Mouse (Mus musculus) CH12.LX (cell line): ENCODE results near the gene Ech1. TPM values are rescaled to one million over a fixed set of nuclear protein-coding genes. Genes with fewer than 3 reads are reported as not detected.

Experiments used
- DNase-seq: peaks from one replicate; pipeline ENCODE4 v3.0.0-alpha.2; 2013; ENCODE audit errors: extremely low read depth
- H3K27ac ChIP-seq: 2 replicates; pipeline ENCODE4 v1.5.1; 2012; ENCODE audit warnings: low read depth, mild to moderate bottlenecking, control low read depth, moderate library complexity; ENCODE audit not compliant: insufficient read depth
- H3K27me3 ChIP-seq: replicated peaks from 2 replicates; pipeline ENCODE3; 2012; ENCODE audit warnings: inconsistent platforms
- H3K36me3 ChIP-seq, 2 experiments: replicated peaks in 1 of 2; 2 replicates each; pipeline versions ENCODE3 to v1.6.1; 2012; ENCODE audit warnings: inconsistent platforms in 1 of 2, low read length in 1 of 2, mild to moderate bottlenecking in 1 of 2, mixed read lengths in 1 of 2, moderate library complexity in 1 of 2; ENCODE audit not compliant: control insufficient read depth in 1 of 2, insufficient read depth in 1 of 2
- H3K4me1 ChIP-seq, 2 experiments: 2 replicates each; pipeline ENCODE4 v1.6.1; 2012; ENCODE audit warnings: inconsistent platforms in 1 of 2, moderate library complexity in 1 of 2; ENCODE audit not compliant: insufficient read depth in 2 of 2, control insufficient read depth in 1 of 2
- H3K4me2 ChIP-seq: 2 replicates; pipeline ENCODE4 v1.6.1; 2012; ENCODE audit warnings: low read depth, mild to moderate bottlenecking, control low read depth; ENCODE audit not compliant: poor library complexity, insufficient read depth, severe bottlenecking
- H3K4me3 ChIP-seq, 3 experiments: fragments of 150-350 bp in 1 of 3; sonication (generic) in 1 of 3; replicated peaks in 1 of 3; 2 replicates each; pipeline versions ENCODE3 to v1.5.1; 2011 to 2012; ENCODE audit warnings: low read depth in 2 of 3, low read length in 2 of 3, mild to moderate bottlenecking in 2 of 3, moderate library complexity in 2 of 3, control low read depth in 1 of 3, improper control_type of control experiment in 1 of 3, inconsistent platforms in 1 of 3, mixed read lengths in 1 of 3; ENCODE audit not compliant: poor library complexity in 1 of 3
- H3K79me2 ChIP-seq: replicated peaks from 2 replicates; pipeline ENCODE4 v1.6.1; 2012; ENCODE audit warnings: mild to moderate bottlenecking, moderate library complexity; ENCODE audit not compliant: control insufficient read depth, poor library complexity, insufficient read depth, severe bottlenecking; ENCODE audit errors: extremely low read depth
- H3K9ac ChIP-seq: 2 replicates; pipeline ENCODE4 v1.6.1; 2012; ENCODE audit warnings: low read depth, mild to moderate bottlenecking, control low read depth, moderate library complexity; ENCODE audit not compliant: insufficient read depth
- H3K9me3 ChIP-seq: replicated peaks from 2 replicates; pipeline ENCODE3; 2012; ENCODE audit warnings: low read length, inconsistent platforms, mixed read lengths
- ETS1 ChIP-seq: conservative IDR thresholded peaks from 2 replicates; pipeline ENCODE4 v1.6.1; 2012; ENCODE audit warnings: low read depth, mild to moderate bottlenecking, inconsistent platforms, low read length, improper control_type of control experiment, moderate library complexity
- JUND ChIP-seq: conservative IDR thresholded peaks from 2 replicates; pipeline ENCODE4 v1.6.1; 2011; ENCODE audit warnings: low read depth, low read length, improper control_type of control experiment
- MAFK ChIP-seq: IDR thresholded peaks from 2 replicates; pipeline ENCODE4 v1.6.1; 2011; ENCODE audit warnings: low read length, improper control_type of control experiment; ENCODE audit not compliant: insufficient replicate concordance
- MAX ChIP-seq: IDR thresholded peaks from 2 replicates; pipeline ENCODE4 v1.6.1; 2011; ENCODE audit warnings: low read length, improper control_type of control experiment
- MEF2A ChIP-seq: IDR thresholded peaks from 2 replicates; pipeline ENCODE4 v1.6.1; 2014; ENCODE audit warnings: low read depth, mild to moderate bottlenecking, inconsistent platforms, low read length, improper control_type of control experiment, borderline replicate concordance
- NRF1 ChIP-seq: IDR thresholded peaks from 2 replicates; pipeline ENCODE4 v1.6.1; 2014; ENCODE audit warnings: low read depth, mild to moderate bottlenecking, inconsistent platforms, low read length, improper control_type of control experiment, moderate library complexity
- SIN3A ChIP-seq: IDR thresholded peaks from 2 replicates; pipeline ENCODE4 v1.6.1; 2012; ENCODE audit warnings: low read length, improper control_type of control experiment, inconsistent platforms
- TBP ChIP-seq: conservative IDR thresholded peaks from 2 replicates; pipeline ENCODE4 v1.6.1; 2011; ENCODE audit warnings: low read depth, low read length, improper control_type of control experiment
- ZMIZ1 ChIP-seq: IDR thresholded peaks from 2 replicates; pipeline ENCODE4 v1.6.1; 2012; ENCODE audit warnings: low read depth, mild to moderate bottlenecking, inconsistent platforms, low read length, improper control_type of control experiment
- dilution Hi-C: fragments of 300-500 bp; cut with MboI; formaldehyde crosslinking; loops from 2 replicates; pipeline ENCODE4 v1.14.3; 2020; ENCODE audit warnings: low sequenced_read_pairs; ENCODE audit not compliant: extremely low pct_unique_long_range_greater_than_20kb, extremely low pct_ligation_motif_present
- in situ Hi-C: fragments of 300-500 bp; cut with MboI; formaldehyde crosslinking; loops from 3 replicates; pipeline ENCODE4 v1.14.3; 2019; ENCODE audit warnings: low sequenced_read_pairs, low pct_ligation_motif_present, low pct_unique_long_range_greater_than_20kb, mixed read lengths
- polyA plus RNA-seq: library from polyadenylated mRNA; unstranded; fragments of >175 nt; gene quantifications from 2 replicates; pipeline ENCODE4 v1.2.1, GENCODE M21; 2012; ENCODE audit warnings: low read depth; ENCODE audit not compliant: insufficient read length
- total RNA-seq, 2 experiments: library from RNA; depleted of rRNA; stranded (reverse); fragments of 300-350 nt in 1 of 2; fragments of >200 nt in 1 of 2; gene quantifications; 2 replicates each; pipeline ENCODE4 v1.2.3; 2012 to 2014

The Ech1 gene
- total and polyA plus RNA-seq, 3 experiments = 67.6 to 124 (median 119) TPM

DNA sequence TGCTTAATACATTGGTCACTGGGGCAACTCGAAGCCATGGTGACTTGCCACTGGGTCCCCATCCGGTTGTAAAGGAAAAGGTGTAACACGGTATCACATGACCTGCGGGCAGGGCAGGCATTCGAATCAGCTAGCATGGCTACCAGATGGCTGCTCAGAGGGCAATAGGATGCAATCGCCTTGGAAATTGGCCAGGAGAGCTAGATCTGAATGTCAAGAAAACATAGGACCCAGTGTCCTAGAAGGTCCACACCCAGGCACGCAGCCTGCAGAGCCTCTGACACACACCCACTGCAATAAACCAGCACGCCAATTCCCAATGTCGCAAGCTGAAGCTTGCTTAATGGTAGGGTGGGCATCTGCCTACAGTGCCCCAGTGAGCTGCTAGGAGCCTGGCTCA lies 13.3 kb downstream of the Ech1 start:
- H3K9me3 ChIP-seq = no peaks in the 10 kb centered on the region
- dilution Hi-C loops (no loop called here), in situ Hi-C loops (no loop called here)
- H3K36me3 ChIP-seq = peaks cover 5 to 62% of the 10 kb centered on the region in 2 experiments
- H3K4me3 ChIP-seq = no peak overlapping the region
- no peak for TF ChIP-seq MEF2A
- H3K79me2 ChIP-seq = no peaks in the 10 kb centered on the region
- H3K9ac ChIP-seq = no peak overlapping the region
- no peak overlapping the region for H3K4me2 ChIP-seq
- no peaks in the 10 kb centered on the region for H3K4me1 ChIP-seq
- no peaks in the 10 kb centered on the region for H3K27me3 ChIP-seq
- no peak for DNase-seq
- H3K27ac ChIP-seq = no peak overlapping the region

DNA sequence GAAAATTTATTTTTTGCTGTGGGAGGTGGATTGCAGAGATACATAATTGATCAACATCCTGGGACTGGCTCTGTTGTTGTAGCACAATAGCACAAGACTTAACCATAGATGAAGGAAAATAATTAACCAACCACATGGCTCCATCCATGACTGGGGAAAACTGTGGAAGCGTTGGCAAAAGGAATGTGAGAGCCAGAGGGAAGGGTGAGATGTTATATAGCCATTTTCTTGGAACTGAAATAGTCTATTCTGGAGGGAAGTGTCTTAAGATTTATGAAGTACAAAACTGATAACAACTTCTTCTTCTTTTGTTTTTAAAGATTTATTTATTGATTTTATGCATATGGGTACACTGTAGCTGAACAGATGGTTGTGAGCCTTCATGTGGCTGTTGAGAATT lies 22.3 kb downstream of the Ech1 start:
- no peaks in the 10 kb centered on the region for H3K27me3 ChIP-seq
- no peaks in the 10 kb centered on the region for H3K4me1 ChIP-seq
- in situ Hi-C loops (no loop called here), dilution Hi-C loops (no loop called here)
- no peaks in the 10 kb centered on the region for H3K79me2 ChIP-seq
- TF ChIP-seq MAX = no peak
- TF ChIP-seq MAFK = no peak
- TF ChIP-seq TBP = no peak
- no peak for TF ChIP-seq NRF1
- TF ChIP-seq JUND = no peak
- H3K4me2 ChIP-seq = no peak overlapping the region
- no peak overlapping the region for H3K4me3 ChIP-seq
- no peaks in the 10 kb centered on the region for H3K36me3 ChIP-seq
- peaks cover 8% of the 10 kb centered on the region for H3K9me3 ChIP-seq
- DNase-seq = no peak
- no peak overlapping the region for H3K27ac ChIP-seq
- H3K9ac ChIP-seq = no peak overlapping the region

DNA sequence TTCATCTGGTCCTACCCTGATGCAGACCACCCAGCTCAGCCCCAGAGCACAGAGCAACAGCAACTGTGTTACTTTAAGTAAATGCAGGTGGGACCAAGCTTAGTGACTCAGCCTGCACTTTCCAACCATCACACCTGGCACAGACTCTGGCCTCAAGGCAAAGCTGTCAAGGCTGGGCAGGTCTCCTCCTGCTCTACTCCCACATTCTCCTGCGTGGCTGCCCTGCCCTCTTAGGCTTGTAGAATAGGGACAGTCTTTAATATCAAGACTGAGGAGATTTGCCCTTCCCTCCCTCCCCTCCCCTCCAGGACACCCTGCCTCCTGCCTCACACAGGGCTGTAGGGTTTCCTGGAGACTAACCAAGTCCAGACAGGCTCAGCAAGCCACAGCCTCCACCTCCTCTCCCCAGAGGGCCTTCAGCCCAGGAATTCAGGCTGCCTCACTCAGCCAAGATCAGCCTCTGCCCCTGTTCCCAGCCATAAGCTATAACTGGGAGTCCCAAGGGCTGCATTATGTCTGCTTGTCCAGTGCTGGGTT lies 24.8 kb downstream of the Ech1 start:
- no peaks in the 10 kb centered on the region for H3K36me3 ChIP-seq
- in situ Hi-C loops = no loop called here
- peaks cover 12% of the 10 kb centered on the region for H3K9me3 ChIP-seq
- no peak overlapping the region for H3K4me2 ChIP-seq
- no peaks in the 10 kb centered on the region for H3K27me3 ChIP-seq
- dilution Hi-C loops = no loop called here
- no peaks in the 10 kb centered on the region for H3K79me2 ChIP-seq
- H3K4me3 ChIP-seq = no peak overlapping the region
- no peak for TF ChIP-seq ZMIZ1
- TF ChIP-seq ETS1 = no peak
- no peak for TF ChIP-seq SIN3A
- no peak for TF ChIP-seq TBP
- TF ChIP-seq, all 38 proteins: peak for 0
- Histone ChIP-seq H3K4me1 (no peaks in the 10 kb centered on the region), H3K27ac (no peak overlapping the region), H3K9ac (no peak overlapping the region)
- DNase-seq = no peak
